Mouse (Mus musculus): Measurements from ENCODE around the gene Vamp3.
A peak's percentile ranks its signal among the peaks of the same experiment; 100 is the strongest.
"Not testable (repeated sequence)": the region's sequence is repeated elsewhere in the genome, so short reads cannot be mapped to it uniquely, and the experiment has no call there.

The Vamp3 gene

DNA sequence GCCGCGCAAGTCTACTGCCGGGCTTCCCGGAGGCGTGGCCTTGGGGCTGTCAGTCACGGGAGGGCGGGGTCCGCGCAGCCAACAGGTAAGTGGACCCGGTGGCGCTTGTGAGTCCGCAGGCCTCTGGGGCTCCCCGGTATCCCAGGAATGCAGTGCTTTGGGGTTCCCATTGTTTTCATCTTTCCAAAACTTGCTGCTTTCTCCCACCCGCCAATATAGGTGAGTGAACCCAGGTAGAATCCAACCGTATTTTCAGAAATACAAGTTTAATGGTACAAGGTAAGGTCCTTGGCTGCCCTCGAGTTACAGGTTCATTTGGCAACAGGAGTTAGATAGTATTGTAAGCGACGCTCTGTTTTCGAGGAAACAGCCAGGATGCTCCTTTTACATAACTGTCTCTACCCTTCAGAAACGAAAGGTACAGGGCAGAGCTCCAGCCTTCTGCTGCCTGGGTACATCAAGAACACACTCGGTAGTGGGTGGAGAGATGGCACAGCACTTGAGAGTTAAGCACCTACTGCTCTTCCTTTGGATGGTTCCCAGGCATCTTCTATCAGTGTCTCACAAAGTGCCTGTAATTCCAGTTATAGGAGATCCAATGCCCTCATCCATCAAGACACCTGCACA is 12.7 kb downstream of the Vamp3 start:
- DNase-seq (ENCODE audit: low spot score in 2 of 2): no peak

DNA sequence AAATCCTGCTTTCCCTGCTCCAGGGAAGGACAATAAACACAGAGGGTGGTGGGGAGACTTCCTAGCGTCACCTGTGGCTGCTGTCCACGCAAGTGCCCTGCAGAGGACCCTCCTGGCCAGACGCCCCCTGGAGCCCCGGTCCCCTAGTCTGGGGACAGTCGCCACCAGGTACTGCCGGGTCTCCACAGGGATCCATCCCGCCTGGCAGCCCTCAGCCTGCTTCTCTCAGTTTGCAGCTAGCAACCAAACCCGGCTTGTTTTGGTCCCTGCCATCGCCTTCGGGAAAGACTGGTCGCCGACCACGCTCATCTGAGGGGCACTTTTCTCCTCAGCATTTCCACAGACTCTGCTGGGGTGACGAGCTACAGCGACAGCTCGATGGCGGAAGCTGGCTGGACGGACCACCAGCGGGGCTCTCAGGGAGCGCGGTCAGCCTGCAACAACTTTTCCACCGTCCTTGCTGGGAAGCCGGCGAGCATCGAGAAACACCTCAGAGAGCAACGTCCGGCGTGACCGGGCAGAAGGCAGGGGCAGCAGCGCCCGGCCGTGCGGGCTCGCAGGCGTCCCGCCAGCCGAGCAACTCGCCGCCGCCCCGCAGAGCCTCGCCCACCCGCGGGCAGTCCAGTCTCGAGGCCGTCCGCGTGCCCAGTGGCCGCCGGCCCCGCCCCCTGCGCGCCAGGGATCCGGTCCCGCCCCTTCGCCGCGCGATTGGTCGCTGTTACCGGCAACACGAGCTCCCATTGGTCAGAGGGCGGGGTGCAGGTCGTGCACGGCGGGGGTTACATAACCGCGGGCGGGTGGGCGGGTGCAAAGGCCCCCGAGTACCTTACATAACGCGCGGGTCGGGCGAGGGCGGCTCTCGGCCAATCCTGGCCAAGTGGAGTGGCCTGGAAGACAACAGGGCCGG is 13.5 kb downstream of the Vamp3 start, which contains the start of gene Per3:
Gene Per3 (minus strand): TSS at position 629 of the 907 bp plus-strand sequence.
- peak; percentile 94 to 97 for DNase-seq (ENCODE audit: low spot score in 2 of 2)

DNA sequence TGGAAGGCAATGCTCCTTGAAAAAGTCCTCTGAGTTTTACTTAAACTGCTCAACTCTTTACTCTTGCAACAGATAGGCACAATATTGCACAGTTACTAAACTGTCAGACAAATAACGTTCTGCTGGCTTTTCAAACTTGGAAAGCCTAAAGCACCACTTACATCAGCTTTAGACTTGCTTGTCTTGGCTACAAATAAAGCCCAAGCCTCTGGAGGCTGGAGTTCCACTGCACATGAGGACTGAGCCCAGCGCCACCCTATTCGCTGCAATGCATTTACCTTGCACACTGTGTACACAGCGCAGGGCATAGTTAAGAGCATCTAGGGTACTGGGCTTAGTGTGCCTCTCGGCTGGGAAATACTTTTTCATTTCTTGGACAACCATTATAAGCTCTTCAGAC is 14.5 kb downstream of the Vamp3 start:
- DNase-seq (ENCODE audit: low spot score in 2 of 2): no peak

DNA sequence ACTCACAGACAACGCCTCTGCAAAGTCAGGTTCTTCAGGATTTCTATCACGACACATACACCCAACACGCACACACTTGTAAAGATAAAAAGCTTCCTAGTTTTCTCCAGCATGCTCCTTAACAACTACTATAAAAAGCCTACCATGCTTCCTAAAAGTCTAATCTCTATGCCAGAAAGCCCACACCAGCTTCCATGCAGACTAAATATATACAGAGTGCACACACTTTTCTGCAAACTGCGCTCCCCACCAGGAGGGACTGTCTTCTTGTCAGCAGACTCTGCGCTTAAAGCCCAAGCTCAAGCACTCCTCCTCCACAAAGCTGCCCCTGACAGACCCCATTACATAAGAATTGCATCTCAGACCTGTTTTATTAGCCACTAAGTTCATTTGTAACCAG is 16.3 kb downstream of the Vamp3 start:
- DNase-seq (ENCODE audit: low spot score in 2 of 2): no peak

DNA sequence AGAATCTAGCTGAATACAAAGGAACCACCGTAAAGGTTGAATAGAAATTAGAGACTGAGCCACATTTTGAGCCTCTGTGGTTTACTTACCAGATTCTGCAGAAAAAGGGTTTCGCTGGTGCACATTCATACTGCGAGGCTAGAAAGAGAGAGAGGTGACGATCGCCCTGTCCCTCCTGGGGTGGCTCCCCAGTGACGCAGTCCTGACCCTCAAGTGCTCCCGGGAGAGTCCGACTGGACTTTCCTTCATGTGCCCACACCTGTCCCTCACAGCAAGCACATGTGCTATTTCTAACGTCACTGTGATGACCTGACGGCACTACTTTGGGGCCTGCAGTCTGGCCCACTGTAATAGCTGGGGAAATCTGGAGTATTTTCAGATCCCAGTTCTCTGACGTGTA is 20.0 kb downstream of the Vamp3 start:
- DNase-seq (ENCODE audit: low spot score in 2 of 2): no peak

DNA sequence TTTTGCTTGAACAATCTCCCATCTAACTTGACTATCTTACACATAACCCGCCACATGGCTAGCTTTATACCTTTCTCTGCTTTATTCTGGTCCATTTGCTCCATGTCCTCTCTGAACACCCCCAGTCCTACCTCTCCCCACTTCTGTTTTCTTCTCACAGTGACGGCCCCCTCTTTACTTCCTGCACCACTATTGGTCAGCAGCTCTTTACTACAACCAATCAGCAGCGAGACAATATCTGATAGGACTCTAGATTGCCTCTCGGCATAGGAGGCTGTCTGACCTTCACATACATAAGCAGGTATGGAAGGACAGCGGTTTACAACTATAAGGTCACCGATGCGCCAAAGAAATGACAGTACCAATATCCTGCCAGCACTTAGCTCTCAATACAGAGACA is 21.2 kb downstream of the Vamp3 start:
- DNase-seq (ENCODE audit: low spot score in 2 of 2): no peak

DNA sequence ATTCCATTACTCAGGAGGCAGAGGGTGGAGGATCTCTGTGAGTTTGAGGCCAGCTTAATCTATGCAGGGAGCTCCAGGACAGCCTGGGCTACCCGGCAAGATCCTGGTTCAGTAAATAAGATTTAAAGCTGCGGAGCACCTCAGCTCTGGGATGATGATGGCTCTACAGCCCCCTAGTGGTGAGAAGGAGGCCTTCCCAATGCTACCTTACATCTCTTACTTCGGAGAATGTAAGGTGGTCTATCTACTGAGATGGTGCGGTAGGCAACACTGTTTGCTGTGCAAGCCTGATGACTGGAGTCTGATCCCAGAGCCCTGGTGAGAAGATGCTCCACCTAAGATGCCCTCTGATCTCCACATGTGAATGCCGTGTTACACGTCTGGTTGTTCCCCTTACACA is 30.8 kb downstream of the Vamp3 start:
- DNase-seq (ENCODE audit: low spot score in 2 of 2): no peak

DNA sequence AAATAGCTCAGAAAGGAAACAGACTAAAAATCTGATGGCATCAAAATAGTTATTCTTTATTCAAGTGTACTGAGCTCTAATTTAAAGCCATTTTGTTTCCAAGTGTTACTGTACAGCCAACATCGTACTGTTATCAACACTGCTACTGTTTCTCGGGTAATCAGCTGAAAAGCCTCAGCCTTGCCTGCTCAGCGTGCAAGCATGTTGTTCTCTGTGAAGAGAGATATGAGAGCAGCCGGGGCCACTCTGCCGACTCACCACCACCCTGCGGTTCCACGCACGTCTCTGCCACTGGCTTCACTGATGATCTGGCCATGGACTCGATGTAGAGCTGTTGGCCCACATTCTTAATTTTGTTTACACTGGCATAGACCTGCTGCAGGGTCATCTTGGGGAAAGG is 33.6 kb downstream of the Vamp3 start:
- DNase-seq (ENCODE audit: low spot score in 2 of 2): no peak

DNA sequence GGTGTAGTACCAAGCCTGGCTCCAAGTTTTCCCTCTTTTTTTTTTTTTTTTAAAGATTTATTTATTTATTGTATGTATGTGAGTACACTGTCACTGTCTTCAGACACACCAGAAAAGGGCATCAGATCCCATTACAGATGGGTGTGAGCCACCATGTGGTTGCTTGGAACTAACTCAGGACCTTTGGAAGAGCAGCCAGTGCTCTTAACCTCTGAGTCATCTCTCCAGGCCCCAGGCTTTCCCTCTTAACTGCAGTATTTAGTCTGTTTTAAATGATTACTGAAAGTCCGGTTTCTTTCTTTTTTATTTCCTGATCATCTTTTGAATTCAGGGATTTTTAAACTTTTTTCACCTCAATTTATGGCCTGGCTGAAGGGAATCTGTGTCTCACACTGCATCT is 40.4 kb downstream of the Vamp3 start:
- DNase-seq (ENCODE audit: low spot score in 2 of 2): not testable (repeated sequence)

DNA sequence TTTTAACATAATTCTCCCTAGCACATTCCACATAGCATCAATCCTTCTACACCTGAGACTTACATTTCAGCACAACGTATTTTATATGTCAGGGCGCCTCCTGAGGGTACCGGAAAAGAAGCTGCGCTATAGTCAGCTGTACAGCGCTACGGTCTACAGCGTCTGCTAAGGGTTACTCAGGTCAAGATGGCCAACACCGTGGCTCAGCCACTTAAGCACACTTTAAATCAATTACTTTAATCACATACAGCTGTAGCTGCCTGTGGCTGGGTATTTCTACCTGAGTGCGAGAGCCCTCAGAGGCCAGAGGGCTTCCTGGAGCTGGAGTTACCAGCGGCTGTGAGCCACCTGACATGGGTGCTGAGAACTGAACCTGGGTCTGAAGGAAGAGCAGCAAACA is 41.8 kb downstream of the Vamp3 start:
- DNase-seq (ENCODE audit: low spot score in 2 of 2): no peak

DNA sequence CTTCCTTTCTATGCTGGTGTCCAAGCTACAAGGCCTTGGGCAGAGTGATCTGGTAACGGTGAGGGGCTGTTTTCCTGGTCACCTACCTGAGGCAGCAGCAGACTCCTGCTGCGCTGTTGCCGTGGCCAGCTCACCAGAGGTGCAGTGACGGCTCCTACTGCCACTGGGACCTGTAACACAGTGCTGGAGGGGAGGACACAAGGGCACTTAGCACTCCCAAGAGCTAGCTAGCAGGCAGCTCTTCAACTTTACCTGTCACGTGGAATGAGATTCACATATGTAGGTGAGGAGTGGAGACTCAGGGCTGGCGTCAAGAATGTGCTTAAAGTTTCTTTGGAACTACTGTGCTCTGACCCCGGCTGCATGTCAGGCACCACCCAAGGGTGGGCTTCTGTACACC is 47.4 kb downstream of the Vamp3 start:
- no peak for DNase-seq (ENCODE audit: low spot score in 2 of 2)

DNA sequence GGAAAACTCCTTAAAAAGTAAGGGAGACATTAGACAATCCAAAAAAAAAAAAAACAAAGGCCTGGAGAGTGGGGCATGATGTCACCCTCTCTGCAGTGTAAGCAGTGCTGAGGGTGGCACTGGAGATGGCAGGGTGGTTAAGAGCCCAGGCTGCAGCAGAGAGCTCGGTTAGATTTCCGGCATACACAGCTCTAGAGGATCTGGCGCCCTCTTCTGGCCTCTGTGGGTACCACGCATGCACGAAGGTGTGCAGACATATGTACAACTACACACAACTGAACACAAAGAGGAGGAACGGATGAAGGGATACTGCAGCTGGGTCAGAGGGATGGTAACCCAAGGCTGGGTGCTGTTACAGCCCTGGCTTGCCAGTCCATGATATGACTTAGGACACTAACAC is 50.8 kb downstream of the Vamp3 start:
- DNase-seq (ENCODE audit: low spot score in 2 of 2): peak in 1 of 2 experiments; percentile 25

DNA sequence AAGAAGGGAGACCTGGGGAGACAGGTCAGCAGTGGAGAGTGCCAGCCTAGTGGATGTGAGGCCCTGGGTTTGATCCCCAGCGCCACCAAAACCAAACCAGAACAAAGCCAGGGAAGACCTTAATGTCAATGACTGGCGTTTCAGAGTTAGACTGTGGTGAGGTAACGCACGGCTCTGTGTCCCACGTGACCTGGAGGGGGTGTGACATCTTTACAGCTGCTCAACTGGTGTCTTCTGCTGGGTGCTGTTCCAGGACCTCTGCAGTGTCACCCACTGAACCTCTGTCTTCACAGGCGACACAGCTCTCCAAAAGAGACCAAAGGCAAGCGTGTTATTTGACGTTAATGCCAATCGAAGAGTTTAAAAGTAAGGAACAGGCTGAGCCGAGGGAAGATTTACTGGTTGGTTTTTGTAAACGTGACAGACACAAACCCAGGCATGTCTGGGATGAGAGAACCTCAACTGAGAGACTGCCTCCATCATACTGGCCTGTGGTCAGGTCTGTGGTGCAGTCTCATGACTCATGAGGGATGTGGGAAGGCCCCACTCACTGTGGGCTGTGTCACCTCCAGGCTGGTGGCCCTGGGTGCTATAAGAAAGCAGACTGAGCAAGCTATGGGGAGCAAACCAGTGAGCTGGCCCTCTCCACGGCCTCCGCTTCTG is 52.0 kb downstream of the Vamp3 start:
- no peak for DNase-seq (ENCODE audit: low spot score in 2 of 2)

DNA sequence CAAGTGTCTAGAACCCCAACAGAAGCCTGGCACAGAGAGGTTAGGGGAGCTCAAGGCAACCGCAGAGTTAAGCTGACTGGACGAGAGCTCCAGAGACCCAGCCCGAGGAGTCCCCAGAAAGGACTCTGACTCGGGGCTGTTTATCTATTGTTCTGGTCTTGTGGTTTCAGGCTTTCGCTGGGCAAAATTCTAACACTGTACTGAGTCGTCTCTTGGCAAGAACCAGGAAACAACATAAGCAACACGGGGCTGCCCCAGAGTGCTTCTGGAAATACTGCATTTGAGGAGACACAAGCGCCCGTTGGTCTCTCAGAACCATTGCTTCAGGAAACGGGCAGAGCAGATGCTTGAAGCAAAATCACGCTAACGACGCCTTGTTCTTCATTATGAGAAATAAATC is 56.4 kb downstream of the Vamp3 start:
- no peak for DNase-seq (ENCODE audit: low spot score in 2 of 2)

DNA sequence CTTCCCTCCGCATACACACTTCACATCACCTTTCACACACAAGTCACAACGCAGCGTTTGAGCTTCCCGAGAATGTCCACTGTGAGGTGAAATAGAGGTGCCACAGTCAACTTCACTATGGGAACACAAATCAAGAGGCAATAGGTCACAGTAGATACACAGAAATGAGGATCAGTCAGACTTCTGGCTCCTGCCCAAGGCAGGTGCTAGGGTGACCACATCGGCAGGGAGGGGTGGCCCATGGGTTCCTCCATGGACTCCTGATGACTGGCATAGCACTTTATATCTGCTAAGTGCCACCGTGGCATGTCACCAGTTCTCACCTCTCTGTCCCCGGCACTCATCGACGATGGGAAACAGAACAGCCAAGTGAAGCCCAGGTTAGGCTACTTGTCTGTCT is 59.1 kb downstream of the Vamp3 start:
- DNase-seq (ENCODE audit: low spot score in 2 of 2): no peak
